Mouse (Mus musculus) myocyte (in vitro differentiated cells): Measurements from ENCODE around the gene Ankrd33b. TPM values are rescaled to one million over a fixed set of nuclear protein-coding genes. Genes with fewer than 3 reads are reported as not detected.

ENCODE experiments used
- H3K27me3 ChIP-seq: one replicate; pipeline ENCODE4 v1.6.1; 2011; ENCODE audit not compliant: control insufficient read depth, insufficient read depth, insufficient read length
- H3K36me3 ChIP-seq: one replicate; pipeline ENCODE4 v1.6.1; 2011; ENCODE audit not compliant: control insufficient read depth, insufficient read depth
- H3K4me2 ChIP-seq: one replicate; pipeline ENCODE4 v1.6.1; 2011; ENCODE audit warnings: low read depth, control low read depth
- H3K4me3 ChIP-seq: one replicate; pipeline ENCODE4 v1.5.1; 2011; ENCODE audit warnings: mild to moderate bottlenecking, control low read depth, moderate library complexity
- H3K79me2 ChIP-seq: one replicate; pipeline ENCODE4 v1.6.1; 2011; ENCODE audit not compliant: control insufficient read depth, insufficient read depth
- H3ac ChIP-seq: one replicate; pipeline ENCODE4 v1.6.1; 2011; ENCODE audit not compliant: control insufficient read depth, insufficient read length
- CEBPB ChIP-seq: IDR thresholded peaks from 2 replicates; pipeline ENCODE4 v1.6.1; 2011; ENCODE audit warnings: mild to moderate bottlenecking, moderate library complexity; ENCODE audit not compliant: poor library complexity, insufficient read depth, severe bottlenecking
- E2F4 ChIP-seq: IDR thresholded peaks from one replicate; pipeline ENCODE4 v1.6.1; 2011; ENCODE audit warnings: mild to moderate bottlenecking, control low read depth, moderate library complexity; ENCODE audit not compliant: insufficient read depth
- MAX ChIP-seq: IDR thresholded peaks from one replicate; pipeline ENCODE4 v1.6.1; 2011; ENCODE audit warnings: low read depth, mild to moderate bottlenecking, control low read depth
- MYOD1 ChIP-seq, 3 experiments: IDR thresholded peaks; one replicate each; pipeline ENCODE4 v1.6.1; 2011; ENCODE audit warnings: control low read depth in 2 of 3, low read depth in 2 of 3, mild to moderate bottlenecking in 2 of 3, moderate library complexity in 1 of 3; ENCODE audit not compliant: insufficient read length in 2 of 3, control insufficient read depth in 1 of 3
- MYOG ChIP-seq, 3 experiments: IDR thresholded peaks; one replicate each; pipeline ENCODE4 v1.6.1; 2011; ENCODE audit warnings: control low read depth in 2 of 3, low read depth in 2 of 3, mild to moderate bottlenecking in 2 of 3; ENCODE audit not compliant: insufficient read length in 2 of 3, control insufficient read depth in 1 of 3, insufficient read depth in 1 of 3
- POLR2A ChIP-seq: IDR thresholded peaks from one replicate; pipeline ENCODE4 v1.6.1; 2011; ENCODE audit warnings: low read depth, mild to moderate bottlenecking, control low read depth, moderate library complexity; ENCODE audit not compliant: insufficient read length
- POLR2AphosphoS2 ChIP-seq: IDR thresholded peaks from one replicate; pipeline ENCODE4 v1.6.1; 2011; ENCODE audit warnings: low read depth, control low read depth; ENCODE audit not compliant: insufficient read length
- REST ChIP-seq: IDR thresholded peaks from one replicate; pipeline ENCODE4 v1.6.1; 2011; ENCODE audit warnings: mild to moderate bottlenecking, control low read depth, moderate library complexity; ENCODE audit not compliant: insufficient read depth, insufficient read length
- SRF ChIP-seq: IDR thresholded peaks from one replicate; pipeline ENCODE4 v1.6.1; 2011; ENCODE audit warnings: low read depth; ENCODE audit not compliant: control insufficient read depth, insufficient read length
- TCF12 ChIP-seq: IDR thresholded peaks from one replicate; pipeline ENCODE4 v1.6.1; 2011; ENCODE audit warnings: mild to moderate bottlenecking, control low read depth; ENCODE audit not compliant: poor library complexity, insufficient read depth, severe bottlenecking
- TCF3 ChIP-seq: IDR thresholded peaks from one replicate; pipeline ENCODE4 v1.6.1; 2011; ENCODE audit warnings: low read depth, control low read depth; ENCODE audit not compliant: insufficient read length
- USF1 ChIP-seq: IDR thresholded peaks from one replicate; pipeline ENCODE4 v1.6.1; 2011; ENCODE audit warnings: low read depth, mild to moderate bottlenecking, control low read depth, moderate library complexity
- polyA plus RNA-seq: library from polyadenylated mRNA; unstranded; fragments of >200 nt; fragmentation: generic; extraction: Trizol; gene quantifications from one replicate; pipeline ENCODE4 v1.2.1, GENCODE M21; 2012; ENCODE audit warnings: missing spikeins

Gene Ankrd33b
- polyA plus RNA-seq, 1 experiment, result 5.7 TPM

GRCm38 (mm10) chr15:31412436-31412835, 44.9 kb upstream of the Ankrd33b start:
- Histone ChIP-seq H3K27me3 (no peaks in the 10 kb centered on the region), H3K36me3 (no peaks in the 10 kb centered on the region), H3K4me3 (no peak overlapping the region), H3K79me2 (no peaks in the 10 kb centered on the region), H3ac (no peak overlapping the region), H3K4me2 (no peak overlapping the region)
- TF ChIP-seq MAX (no peak), TCF12 (no peak), POLR2A (no peak), TCF3 (no peak), E2F4 (no peak), MYOG (IDR thresholded peaks at IDR 0.05; ENCODE audit: control insufficient read depth in 1 of 3, insufficient read depth in 1 of 3, insufficient read length in 2 of 3, low read depth in 2 of 3) (no peak), SRF (no peak), CEBPB (no peak), POLR2AphosphoS2 (no peak), REST (no peak), USF1 (no peak), MYOD1 (IDR thresholded peaks at IDR 0.05; ENCODE audit: control insufficient read depth in 1 of 3, insufficient read length in 2 of 3, low read depth in 2 of 3) (no peak)

GRCm38 (mm10) chr15:31407490-31407889, 40.0 kb upstream of the Ankrd33b start:
- Histone ChIP-seq H3K79me2 (no peaks in the 10 kb centered on the region), H3K4me2 (no peak overlapping the region), H3K4me3 (no peak overlapping the region), H3ac (no peak overlapping the region), H3K27me3 (no peaks in the 10 kb centered on the region), H3K36me3 (no peaks in the 10 kb centered on the region)
- TF ChIP-seq MAX (no peak), POLR2AphosphoS2 (no peak), TCF3 (no peak), E2F4 (no peak), REST (no peak), MYOG (IDR thresholded peaks at IDR 0.05; ENCODE audit: control insufficient read depth in 1 of 3, insufficient read depth in 1 of 3, insufficient read length in 2 of 3, low read depth in 2 of 3) (no peak), CEBPB (no peak), MYOD1 (IDR thresholded peaks at IDR 0.05; ENCODE audit: control insufficient read depth in 1 of 3, insufficient read length in 2 of 3, low read depth in 2 of 3) (no peak), POLR2A (no peak), SRF (no peak), TCF12 (no peak), USF1 (no peak)

- H3K36me3 ChIP-seq, result no peaks in the 10 kb centered on the region
- H3K79me2 ChIP-seq, result no peaks in the 10 kb centered on the region
- no peaks in the 10 kb centered on the region for H3K27me3 ChIP-seq
- H3K4me2 ChIP-seq, result no peak overlapping the region
- H3K4me3 ChIP-seq, result no peak overlapping the region
- TF ChIP-seq MAX (no peak), USF1 (no peak), REST (no peak), POLR2A (no peak), TCF3 (no peak), TCF12 (no peak), MYOG (IDR thresholded peaks at IDR 0.05; ENCODE audit: control insufficient read depth in 1 of 3, insufficient read depth in 1 of 3, insufficient read length in 2 of 3, low read depth in 2 of 3) (no peak), E2F4 (no peak)
- no peak overlapping the region for H3ac ChIP-seq
Observed at GRCm38 (mm10) chr15:31406881-31407280, 39.4 kb upstream of the Ankrd33b start.

- no peaks in the 10 kb centered on the region for H3K36me3 ChIP-seq
- no peaks in the 10 kb centered on the region for H3K27me3 ChIP-seq
- TF ChIP-seq POLR2A, result no peak
- no peak for TF ChIP-seq TCF12
- TF ChIP-seq USF1, result no peak
- no peak for TF ChIP-seq TCF3
- no peak for TF ChIP-seq REST
- H3K4me3 ChIP-seq, result no peak overlapping the region
- H3K4me2 ChIP-seq, result no peak overlapping the region
- H3ac ChIP-seq, result no peak overlapping the region
- H3K79me2 ChIP-seq, result no peaks in the 10 kb centered on the region
Observed at GRCm38 (mm10) chr15:31404346-31404745, 36.8 kb upstream of the Ankrd33b start.

GRCm38 (mm10) chr15:31402200-31402892, 34.8 kb upstream of the Ankrd33b start:
- Histone ChIP-seq H3K4me2 (no peak overlapping the region), H3ac (no peak overlapping the region), H3K79me2 (no peaks in the 10 kb centered on the region), H3K27me3 (no peaks in the 10 kb centered on the region), H3K4me3 (no peak overlapping the region), H3K36me3 (no peaks in the 10 kb centered on the region)
- no peak for TF ChIP-seq CEBPB
- TF ChIP-seq MYOG (IDR thresholded peaks at IDR 0.05; ENCODE audit: control insufficient read depth in 1 of 3, insufficient read depth in 1 of 3, insufficient read length in 2 of 3, low read depth in 2 of 3), result peak in 1 of 3 experiments; percentile 17
